Mouse (Mus musculus) lung, postnatal 0 days (tissue): ENCODE measurements around the gene Ascc2.

Experiments
- CTCF ChIP-seq: IDR thresholded peaks from 2 replicates; pipeline ENCODE4 v1.5.1; 2016; ENCODE audit warnings: antibody characterized with exemption, mild to moderate bottlenecking
- EP300 ChIP-seq: IDR thresholded peaks from 2 replicates; pipeline ENCODE4 v1.6.1; 2016; ENCODE audit warnings: antibody characterized with exemption, mild to moderate bottlenecking, control low read depth

GRCm38 (mm10) chr11:4620501-4621108, 16.9 kb upstream of the Ascc2 start:
- TF ChIP-seq CTCF, result no peak
- no peak for TF ChIP-seq EP300
